Mouse (Mus musculus) lung, adult 2 months (tissue): Measurements from ENCODE around the gene Gm364. TPM values are rescaled to one million over a fixed set of nuclear protein-coding genes. Genes with fewer than 3 reads are reported as not detected.

Source experiments
- DNase-seq: peaks from one replicate; pipeline ENCODE4 v3.0.0; 2022
- H3K4me1 ChIP-seq: fragments of 200-500 bp; 2 replicates; pipeline ENCODE4 v1.6.1; 2011; ENCODE audit warnings: low read length; ENCODE audit not compliant: control insufficient read depth, insufficient read depth
- H3K4me3 ChIP-seq: fragments of 200-500 bp; replicated peaks from 2 replicates; pipeline ENCODE3; 2011; ENCODE audit warnings: low read depth, mild to moderate bottlenecking, control low read depth, low read length; ENCODE audit errors: extremely low read depth
- CTCF ChIP-seq: fragments of 200-500 bp; IDR thresholded peaks from 2 replicates; pipeline ENCODE4 v1.5.1; 2011; ENCODE audit warnings: mild to moderate bottlenecking, low read length, control low read depth; ENCODE audit not compliant: insufficient read depth
- POLR2A ChIP-seq: fragments of 200-500 bp; IDR thresholded peaks from 2 replicates; pipeline ENCODE4 v1.6.1; 2011; ENCODE audit warnings: low read depth, mild to moderate bottlenecking, control low read depth, low read length, borderline replicate concordance; ENCODE audit errors: extremely low read depth
- WGBS: fragments of 180-500 bp; shearing (Covaris S2); methylation state at CpG from one replicate; pipeline ENCODE4 v1.1.7; 2018; 5-methylcytosine and 5-hydroxymethylcytosine counted together
- polyA plus RNA-seq: library from polyadenylated mRNA; depleted of rRNA; stranded (reverse); fragments of >200 nt; gene quantifications from 2 replicates; pipeline ENCODE4 v1.2.3, GENCODE M21; 2012; rRNA removed

Gm364 gene
- polyA plus RNA-seq, 1 experiment: not detected

- DNase-seq: no peak
- peak overlapping the region; percentile 38 for H3K4me3 ChIP-seq
- TF ChIP-seq CTCF: no peak
- no peak for TF ChIP-seq POLR2A
- WGBS: 43% methylated on average over 7 of the region's 7 CpGs
- H3K4me1 ChIP-seq: no peaks in the 10 kb centered on the region
Observed at GRCm38 (mm10) chrX:57393412-57393811, 15.5 kb upstream of the Gm364 start.

GRCm38 (mm10) chrX:57401388-57401787 is 7.6 kb upstream of the Gm364 start:
- no peak for DNase-seq
- WGBS: 74% methylated on average over 1 of the region's 1 CpGs

GRCm38 (mm10) chrX:57403651-57404050 is 5.3 kb upstream of the Gm364 start:
- no peak for DNase-seq
- Histone ChIP-seq H3K4me3 (no peak overlapping the region), H3K4me1 (no peaks in the 10 kb centered on the region)
- TF ChIP-seq CTCF (no peak), POLR2A (no peak)

More at GRCm38 (mm10) chrX:57401388-57401787, 7.6 kb upstream of the Gm364 start:
- no peak for TF ChIP-seq CTCF
- no peak for TF ChIP-seq POLR2A
- H3K4me1 ChIP-seq: no peaks in the 10 kb centered on the region
- no peak overlapping the region for H3K4me3 ChIP-seq

GRCm38 (mm10) chrX:57431610-57432009 is 22.7 kb downstream of the Gm364 start:
- TF ChIP-seq POLR2A: no peak
- TF ChIP-seq CTCF: no peak
- Histone ChIP-seq H3K4me1 (no peaks in the 10 kb centered on the region), H3K4me3 (no peak overlapping the region)
- DNase-seq: no peak
- 7% methylated on average over 2 of the region's 2 CpGs for WGBS

GRCm38 (mm10) chrX:57433897-57434296 is 24.9 kb downstream of the Gm364 start:
- Histone ChIP-seq H3K4me1 (no peaks in the 10 kb centered on the region), H3K4me3 (no peak overlapping the region)
- no peak for DNase-seq
- 86% methylated on average over 2 of the region's 2 CpGs for WGBS
- TF ChIP-seq POLR2A (no peak), CTCF (no peak)

- H3K4me1 ChIP-seq: no peaks in the 10 kb centered on the region
- no peak for DNase-seq
- H3K4me3 ChIP-seq: no peak within 1 kb of the TSS
- 22% methylated on average over 28 of the region's 28 CpGs for WGBS
- TF ChIP-seq CTCF (no peak), POLR2A (no peak)
Observed at GRCm38 (mm10) chrX:57503634-57504033, 94.7 kb downstream of the Gm364 start, which contains the start of gene Gpr101. Gene Gpr101 (minus strand): TSS chrX:57503757.

- DNase-seq: no peak
- WGBS: 67% methylated on average over 1 of the region's 1 CpGs
- no peaks in the 10 kb centered on the region for H3K4me1 ChIP-seq
- no peak for TF ChIP-seq CTCF
- no peak for TF ChIP-seq POLR2A
- H3K4me3 ChIP-seq: no peak overlapping the region
Observed at GRCm38 (mm10) chrX:57506247-57506646, 97.3 kb downstream of the Gm364 start.

GRCm38 (mm10) chrX:57521117-57522095 is 112.5 kb downstream of the Gm364 start:
- WGBS: 45% methylated on average over 28 of the region's 28 CpGs
- no peak overlapping the region for H3K4me3 ChIP-seq
- no peaks in the 10 kb centered on the region for H3K4me1 ChIP-seq
- TF ChIP-seq POLR2A (no peak), CTCF (no peak)
- DNase-seq: no peak

Other genes starting within 250 kb of the Gm364 start
- gene Cd40lg, start 197.0 kb upstream of the Gm364 start, polyA plus RNA-seq: 0.26 and 0.30 TPM in 2 replicates
- gene Arhgef6, start 70.4 kb upstream of the Gm364 start, polyA plus RNA-seq: 27.5 and 38.2 TPM in 2 replicates
- 11.1 and 18.2 TPM in 2 replicates for gene Rbmx, start 16.1 kb upstream of the Gm364 start, polyA plus RNA-seq
- not detected in 2 replicates for gene Gpr101, start 94.6 kb downstream of the Gm364 start, polyA plus RNA-seq